Mouse (Mus musculus): ENCODE measurements around the gene Cdnf. TPM values are rescaled to one million over a fixed set of nuclear protein-coding genes. Genes with fewer than 3 reads are reported as not detected.

The Cdnf gene
- polyA plus RNA-seq, 1 experiment from 2014 or later, result 0.14 TPM

DNA sequence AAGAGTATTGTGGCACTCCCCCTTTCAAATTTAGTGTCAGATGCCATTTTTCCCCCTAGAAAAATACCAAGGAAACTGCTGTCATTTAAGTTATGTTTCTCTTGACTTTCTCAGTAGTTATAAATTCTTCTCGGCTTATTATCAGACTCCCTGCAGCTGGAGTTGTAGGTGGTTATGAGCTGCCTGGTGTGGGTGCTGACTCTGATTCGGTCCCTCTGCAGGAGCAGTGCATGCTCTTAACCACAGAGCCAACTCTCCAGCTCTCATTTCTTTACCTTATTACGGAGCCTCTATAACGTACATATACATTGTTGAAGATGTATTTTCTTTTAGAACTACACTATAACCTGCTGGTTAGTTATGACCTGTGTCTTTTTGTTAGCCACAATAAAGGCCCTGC, 9.7 kb downstream of the Cdnf start:
- Histone ChIP-seq H3K27me3 (no peaks in the 10 kb centered on the region), H3K4me3 (no peak overlapping the region), H3K9me3 (no peaks in the 10 kb centered on the region), H3K27ac (replicated peaks) (no peak overlapping the region), H3K36me3 (no peaks in the 10 kb centered on the region), H3K4me2 (no peak overlapping the region), H3K9ac (no peak overlapping the region), H3K4me1 (replicated peaks) (no peaks in the 10 kb centered on the region)
- no peak for ATAC-seq (ENCODE audit: low FRiP score, low read depth)
- 88% methylated on average over 4 of the region's 4 CpGs for WGBS

- 80% methylated on average over 6 of the region's 6 CpGs for WGBS
Measured at GRCm38 (mm10) chr2:3526288-3526687, 13.5 kb downstream of the Cdnf start.

GRCm38 (mm10) chr2:3541307-3542079, 28.7 kb downstream of the Cdnf start:
- Histone ChIP-seq H3K4me1 (replicated peaks) (no peaks in the 10 kb centered on the region), H3K27me3 (no peaks in the 10 kb centered on the region), H3K4me3 (no peak overlapping the region), H3K36me3 (no peaks in the 10 kb centered on the region), H3K9ac (no peak overlapping the region), H3K27ac (replicated peaks) (no peak overlapping the region), H3K4me2 (no peak overlapping the region), H3K9me3 (no peaks in the 10 kb centered on the region)
- ATAC-seq (ENCODE audit: low FRiP score, low read depth), result no peak
- 68% methylated on average over 9 of the region's 9 CpGs for WGBS

More at GRCm38 (mm10) chr2:3526288-3526687, 13.5 kb downstream of the Cdnf start:
- Histone ChIP-seq H3K27me3 (no peaks in the 10 kb centered on the region), H3K9ac (no peak overlapping the region), H3K9me3 (no peaks in the 10 kb centered on the region), H3K27ac (replicated peaks) (no peak overlapping the region), H3K4me2 (no peak overlapping the region), H3K4me1 (replicated peaks) (no peaks in the 10 kb centered on the region), H3K36me3 (no peaks in the 10 kb centered on the region), H3K4me3 (no peak overlapping the region)
- ATAC-seq (ENCODE audit: low FRiP score, low read depth), result no peak

- Histone ChIP-seq H3K27ac (replicated peaks) (no peak overlapping the region), H3K9ac (no peak overlapping the region), H3K4me3 (no peak overlapping the region), H3K9me3 (no peaks in the 10 kb centered on the region), H3K36me3 (no peaks in the 10 kb centered on the region), H3K4me2 (no peak overlapping the region), H3K27me3 (no peaks in the 10 kb centered on the region), H3K4me1 (replicated peaks) (no peaks in the 10 kb centered on the region)
- WGBS, result 72% methylated on average over 2 of the region's 2 CpGs
- ATAC-seq (ENCODE audit: low FRiP score, low read depth), result no peak
Measured at GRCm38 (mm10) chr2:3546055-3546454, 33.2 kb downstream of the Cdnf start.

DNA sequence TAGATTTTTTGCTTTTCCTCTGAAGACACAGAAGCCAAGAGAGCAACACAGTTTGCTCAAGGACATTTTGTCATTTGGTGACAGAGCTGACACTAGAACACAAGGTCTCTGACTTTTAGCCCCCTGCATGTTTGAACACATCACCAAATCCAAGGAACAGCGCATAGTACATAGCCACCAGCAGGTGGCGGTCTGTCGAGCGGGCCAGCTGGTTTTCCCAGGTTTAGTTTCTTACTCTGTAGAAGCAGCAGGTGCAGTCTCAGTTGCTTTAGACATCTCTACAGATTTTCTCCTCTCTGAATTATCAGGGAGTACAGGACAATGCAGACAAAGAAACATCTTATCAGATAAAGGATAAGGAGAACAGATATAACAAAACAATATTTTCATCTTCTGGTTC, 33.8 kb downstream of the Cdnf start:
- no peaks in the 10 kb centered on the region for H3K27me3 ChIP-seq
- no peaks in the 10 kb centered on the region for H3K36me3 ChIP-seq
- H3K4me1 ChIP-seq (replicated peaks), result no peaks in the 10 kb centered on the region
- H3K9me3 ChIP-seq, result no peaks in the 10 kb centered on the region
- no peak for ATAC-seq (ENCODE audit: low FRiP score, low read depth)
- H3K9ac ChIP-seq, result no peak overlapping the region
- WGBS, result 2% methylated on average over 4 of the region's 4 CpGs
- H3K27ac ChIP-seq (replicated peaks), result no peak overlapping the region
- H3K4me3 ChIP-seq, result no peak overlapping the region
- H3K4me2 ChIP-seq, result no peak overlapping the region

DNA sequence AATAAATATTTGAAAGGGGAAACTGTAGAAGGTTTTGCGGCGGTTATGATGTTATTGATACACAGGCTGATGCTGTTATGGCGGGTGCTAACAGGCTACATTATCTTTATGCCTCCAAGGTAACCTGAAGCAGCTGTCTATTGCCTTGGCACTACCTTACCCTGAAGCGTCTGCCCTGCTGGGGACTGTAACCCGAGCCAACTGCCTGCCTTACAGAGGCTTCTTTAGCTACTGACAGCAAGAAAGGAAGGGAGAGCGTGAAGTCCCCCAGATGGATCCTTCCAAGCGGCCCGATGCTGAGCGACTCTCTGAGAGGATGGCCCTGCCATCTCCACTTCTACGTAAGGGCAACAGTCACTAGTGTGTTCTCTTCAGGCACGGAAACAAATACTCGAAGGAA, 57.4 kb downstream of the Cdnf start, which contains the start of gene Fam107b:
TSS of gene Fam107b (plus strand) at position 303 of the 400 bp plus-strand sequence.
- H3K4me3 ChIP-seq, result no peak within 1 kb of the TSS
- no peaks in the 10 kb centered on the region for H3K4me1 ChIP-seq (replicated peaks)
- H3K36me3 ChIP-seq, result no peaks in the 10 kb centered on the region
- H3K4me2 ChIP-seq, result no peak within 1 kb of the TSS
- no peaks in the 10 kb centered on the region for H3K27me3 ChIP-seq
- H3K9ac ChIP-seq, result no peak within 1 kb of the TSS
- WGBS, result 76% methylated on average over 12 of the region's 12 CpGs
- H3K27ac ChIP-seq (replicated peaks), result no peak within 1 kb of the TSS
- H3K9me3 ChIP-seq, result no peaks in the 10 kb centered on the region
- no peak for ATAC-seq (ENCODE audit: low FRiP score, low read depth)

DNA sequence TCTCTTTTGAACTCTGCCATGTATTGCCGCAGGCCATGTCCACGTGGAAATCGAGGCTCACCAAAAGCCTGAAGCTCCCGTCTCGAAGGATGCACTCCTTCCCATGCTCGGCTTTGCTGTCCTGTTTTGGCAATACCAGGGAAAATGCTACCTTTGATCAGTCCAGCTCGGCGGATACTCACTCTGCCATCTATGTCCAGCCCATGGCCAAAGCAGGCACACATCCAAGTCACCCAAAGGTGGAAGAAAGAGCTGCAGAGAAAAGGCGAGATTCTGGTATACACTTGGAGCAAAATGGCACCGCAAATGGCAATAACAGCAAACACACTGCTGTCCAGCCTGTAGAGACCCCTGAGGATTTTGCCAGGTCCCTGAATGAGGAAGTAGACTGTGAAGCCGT, 57.8 kb downstream of the Cdnf start:
- Histone ChIP-seq H3K27me3 (no peaks in the 10 kb centered on the region), H3K4me3 (no peak overlapping the region), H3K27ac (replicated peaks) (no peak overlapping the region), H3K9me3 (no peaks in the 10 kb centered on the region), H3K4me2 (no peak overlapping the region), H3K4me1 (replicated peaks) (no peaks in the 10 kb centered on the region), H3K9ac (no peak overlapping the region), H3K36me3 (no peaks in the 10 kb centered on the region)
- no peak for ATAC-seq (ENCODE audit: low FRiP score, low read depth)
- 91% methylated on average over 11 of the region's 11 CpGs for WGBS

DNA sequence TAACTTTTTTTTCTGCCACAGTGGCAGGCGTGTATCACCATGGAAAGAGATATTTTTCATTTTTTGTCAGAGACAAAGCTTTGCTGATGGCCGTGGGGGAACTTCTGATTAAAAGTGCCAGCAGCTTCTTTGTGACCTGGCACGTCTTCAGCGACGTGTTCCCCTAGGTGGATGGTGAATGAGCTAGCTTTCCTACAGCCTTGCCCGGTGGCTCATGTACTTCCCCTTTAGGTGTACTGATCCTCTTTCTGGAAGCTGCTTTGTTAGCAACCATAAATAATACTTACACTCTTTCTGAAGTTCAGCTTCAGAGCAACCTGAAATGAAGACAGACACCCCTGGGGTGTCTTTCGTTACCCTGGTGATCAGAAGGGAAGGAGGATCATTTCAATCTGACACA, 61.1 kb downstream of the Cdnf start:
- Histone ChIP-seq H3K27me3 (no peaks in the 10 kb centered on the region), H3K27ac (replicated peaks) (no peak overlapping the region), H3K9me3 (no peaks in the 10 kb centered on the region), H3K9ac (no peak overlapping the region), H3K4me2 (no peak overlapping the region), H3K4me3 (no peak overlapping the region), H3K36me3 (no peaks in the 10 kb centered on the region), H3K4me1 (replicated peaks) (no peaks in the 10 kb centered on the region)
- WGBS, result 79% methylated on average over 7 of the region's 7 CpGs
- no peak for ATAC-seq (ENCODE audit: low FRiP score, low read depth)

DNA sequence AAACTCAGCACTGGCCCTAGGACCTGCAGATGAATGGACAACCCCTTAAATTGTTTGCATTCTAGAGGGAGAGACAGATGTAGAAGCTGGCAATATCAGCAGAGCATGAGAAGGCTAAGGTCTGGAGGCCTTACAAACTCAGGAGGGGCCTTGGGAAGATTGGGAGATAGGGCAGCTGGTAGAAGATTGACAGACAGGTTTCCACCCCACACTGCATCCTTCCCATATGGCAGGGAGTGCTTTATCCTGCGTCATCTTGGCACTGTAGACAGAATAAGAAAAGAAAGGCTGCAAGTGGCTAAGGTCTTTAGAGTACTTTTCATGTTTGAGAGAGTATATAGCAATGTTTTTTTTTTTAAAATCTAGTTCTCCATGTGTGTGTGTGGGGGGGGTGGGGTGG, 62.3 kb downstream of the Cdnf start:
- 82% methylated on average over 1 of the region's 1 CpGs for WGBS
- H3K4me1 ChIP-seq (replicated peaks), result no peaks in the 10 kb centered on the region
- H3K27me3 ChIP-seq, result no peaks in the 10 kb centered on the region

More for the DNA sequence above, 62.3 kb downstream of the Cdnf start:
- H3K9me3 ChIP-seq, result no peaks in the 10 kb centered on the region
- H3K27ac ChIP-seq (replicated peaks), result no peak overlapping the region
- no peak overlapping the region for H3K9ac ChIP-seq
- H3K4me2 ChIP-seq, result no peak overlapping the region
- no peaks in the 10 kb centered on the region for H3K36me3 ChIP-seq
- ATAC-seq (ENCODE audit: low FRiP score, low read depth), result no peak
- no peak overlapping the region for H3K4me3 ChIP-seq

Other genes with a start within 250 kb of the Cdnf start
- 101 and 109 TPM in 2 replicates for gene Nmt2, start 228.8 kb upstream of the Cdnf start, polyA plus RNA-seq (2015; fragmentation: Nextera tagmentation; extraction: Ambion mirVana)
- gene Rpp38, start 180.4 kb upstream of the Cdnf start, polyA plus RNA-seq (2015; fragmentation: Nextera tagmentation; extraction: Ambion mirVana), result 11.1 and 12.1 TPM in 2 replicates
- gene Acbd7, start 176.9 kb upstream of the Cdnf start, polyA plus RNA-seq (2015; fragmentation: Nextera tagmentation; extraction: Ambion mirVana), result 3.6 and 4.2 TPM in 2 replicates
- not detected in 2 replicates for gene Olah, start 115.8 kb upstream of the Cdnf start, polyA plus RNA-seq (2015; fragmentation: Nextera tagmentation; extraction: Ambion mirVana)
- gene Meig1, start 90.4 kb upstream of the Cdnf start, polyA plus RNA-seq (2015; fragmentation: Nextera tagmentation; extraction: Ambion mirVana), result 5.5 and 6.0 TPM in 2 replicates
- 8.1 and 8.2 TPM in 2 replicates for gene Dclre1c, start 88.9 kb upstream of the Cdnf start, polyA plus RNA-seq (2015; fragmentation: Nextera tagmentation; extraction: Ambion mirVana)
- gene Suv39h2, start 38.0 kb upstream of the Cdnf start, polyA plus RNA-seq (2015; fragmentation: Nextera tagmentation; extraction: Ambion mirVana), result 8.0 TPM in 2 replicates
- 7.8 and 7.9 TPM in 2 replicates for gene Gm45902, start 240 bp upstream of the Cdnf start, polyA plus RNA-seq (2015; fragmentation: Nextera tagmentation; extraction: Ambion mirVana)
- 63.9 and 65.4 TPM in 2 replicates for gene Hspa14, start 216 bp upstream of the Cdnf start, polyA plus RNA-seq (2015; fragmentation: Nextera tagmentation; extraction: Ambion mirVana)
- 27.5 and 30.9 TPM in 2 replicates for gene Fam107b, start 57.5 kb downstream of the Cdnf start, polyA plus RNA-seq (2015; fragmentation: Nextera tagmentation; extraction: Ambion mirVana)